Mouse (Mus musculus) lung, embryonic 14.5 days (tissue): Measurements from ENCODE around the gene Dock1. TPM values are rescaled to one million over a fixed set of nuclear protein-coding genes. Genes with fewer than 3 reads are reported as not detected.

Experiments used
- ATAC-seq: fragments of 200-750 bp; cut with Nextera tagmentation; 2 replicates; pipeline ENCODE4 v1.8.0; 2017; ENCODE audit warnings: mild to moderate bottlenecking, moderate TSS enrichment, moderate library complexity; ENCODE audit not compliant: insufficient read depth
- DNase-seq: peaks from one replicate; pipeline ENCODE4 v3.0.0-alpha.2; 2015
- H3K27ac ChIP-seq: fragments of 300-500 bp; sonication (generic); 2 replicates; pipeline ENCODE4 v1.5.1; 2014; ENCODE audit warnings: low read depth, mild to moderate bottlenecking, moderate library complexity
- H3K27me3 ChIP-seq: fragments of 300-500 bp; sonication (generic); 2 replicates; pipeline ENCODE4 v1.6.1; 2014; ENCODE audit warnings: low read length, control low read depth; ENCODE audit not compliant: insufficient read depth
- H3K36me3 ChIP-seq: fragments of 300-500 bp; sonication (generic); 2 replicates; pipeline ENCODE4 v1.6.1; 2014; ENCODE audit warnings: control low read depth; ENCODE audit not compliant: insufficient read depth
- H3K4me1 ChIP-seq: fragments of 300-500 bp; sonication (generic); 2 replicates; pipeline ENCODE4 v1.6.1; 2014; ENCODE audit warnings: antibody characterized with exemption, control low read depth; ENCODE audit not compliant: insufficient read depth
- H3K4me2 ChIP-seq: fragments of 300-500 bp; sonication (generic); 2 replicates; pipeline ENCODE4 v1.6.1; 2014; ENCODE audit warnings: mild to moderate bottlenecking
- H3K4me3 ChIP-seq: fragments of 300-500 bp; sonication (generic); 2 replicates; pipeline ENCODE4 v1.5.1; 2014; ENCODE audit warnings: low read depth, low read length
- H3K9ac ChIP-seq: fragments of 300-500 bp; sonication (generic); 2 replicates; pipeline ENCODE4 v1.6.1; 2014
- H3K9me3 ChIP-seq: fragments of 300-500 bp; sonication (generic); 2 replicates; pipeline ENCODE4 v1.6.1; 2016; ENCODE audit warnings: low read depth, low read length, control low read depth
- CTCF ChIP-seq: IDR thresholded peaks from 2 replicates; pipeline ENCODE4 v1.5.1; 2016; ENCODE audit warnings: antibody characterized with exemption, low read depth
- WGBS: fragments of 180-500 bp; shearing (Covaris S2); extraction: QIAGEN DNeasy Blood & Tissue Kit; methylation state at CpG from one replicate; pipeline ENCODE4 v1.1.7; 2014; 5-methylcytosine and 5-hydroxymethylcytosine counted together
- polyA plus RNA-seq: library from polyadenylated mRNA; unstranded; fragments of >200 nt; fragmentation: Nextera tagmentation; extraction: Ambion mirVana; gene quantifications from 2 replicates; pipeline ENCODE4 v1.2.1, GENCODE M21; 2014

The Dock1 gene
- polyA plus RNA-seq, 1 experiment from 2014 or later: 57.3 TPM

GRCm38 (mm10) chr7:135083421-135083820, 413.0 kb downstream of the Dock1 start:
- H3K27ac ChIP-seq: no peak overlapping the region
- H3K36me3 ChIP-seq: peaks cover 29% of the 10 kb centered on the region; the same call in 1 of the 2 replicates
- TF ChIP-seq CTCF: no peak
- no peak overlapping the region for H3K4me2 ChIP-seq
- DNase-seq (no peak), ATAC-seq (no peak)
- H3K9me3 ChIP-seq: no peaks in the 10 kb centered on the region
- no peak overlapping the region for H3K4me3 ChIP-seq
- 83% methylated on average over 8 of the region's 8 CpGs for WGBS
- no peak overlapping the region for H3K9ac ChIP-seq
- no peaks in the 10 kb centered on the region for H3K27me3 ChIP-seq
- no peaks in the 10 kb centered on the region for H3K4me1 ChIP-seq

- Histone ChIP-seq H3K27ac (no peak overlapping the region), H3K9me3 (no peaks in the 10 kb centered on the region), H3K9ac (no peak overlapping the region), H3K36me3 (peaks cover 35% of the 10 kb centered on the region; the same call in 1 of the 2 replicates), H3K4me2 (no peak overlapping the region), H3K27me3 (no peaks in the 10 kb centered on the region), H3K4me3 (no peak overlapping the region), H3K4me1 (no peaks in the 10 kb centered on the region)
- WGBS: 83% methylated on average over 7 of the region's 7 CpGs
- no peak for DNase-seq
- ATAC-seq: no peak
- no peak for TF ChIP-seq CTCF
Observed at GRCm38 (mm10) chr7:135084069-135084468, 413.6 kb downstream of the Dock1 start.

GRCm38 (mm10) chr7:135086556-135086955, 416.1 kb downstream of the Dock1 start:
- Histone ChIP-seq H3K4me1 (no peaks in the 10 kb centered on the region), H3K4me3 (no peak overlapping the region), H3K27me3 (no peaks in the 10 kb centered on the region), H3K9me3 (no peaks in the 10 kb centered on the region), H3K27ac (no peak overlapping the region), H3K9ac (no peak overlapping the region), H3K36me3 (peaks cover 34% of the 10 kb centered on the region; the same call in 1 of the 2 replicates), H3K4me2 (no peak overlapping the region)
- WGBS: 86% methylated on average over 5 of the region's 5 CpGs
- TF ChIP-seq CTCF: no peak
- DNase-seq: no peak
- ATAC-seq: no peak

- Histone ChIP-seq H3K4me2 (no peak overlapping the region), H3K36me3 (peaks cover 23% of the 10 kb centered on the region; the same call in 1 of the 2 replicates), H3K27me3 (no peaks in the 10 kb centered on the region), H3K9ac (no peak overlapping the region), H3K27ac (no peak overlapping the region), H3K4me1 (no peaks in the 10 kb centered on the region), H3K9me3 (no peaks in the 10 kb centered on the region), H3K4me3 (no peak overlapping the region)
- DNase-seq (no peak), ATAC-seq (no peak)
- no peak for TF ChIP-seq CTCF
- WGBS: 79% methylated on average over 4 of the region's 4 CpGs
Observed at GRCm38 (mm10) chr7:135089626-135090025, 419.2 kb downstream of the Dock1 start.

DNA sequence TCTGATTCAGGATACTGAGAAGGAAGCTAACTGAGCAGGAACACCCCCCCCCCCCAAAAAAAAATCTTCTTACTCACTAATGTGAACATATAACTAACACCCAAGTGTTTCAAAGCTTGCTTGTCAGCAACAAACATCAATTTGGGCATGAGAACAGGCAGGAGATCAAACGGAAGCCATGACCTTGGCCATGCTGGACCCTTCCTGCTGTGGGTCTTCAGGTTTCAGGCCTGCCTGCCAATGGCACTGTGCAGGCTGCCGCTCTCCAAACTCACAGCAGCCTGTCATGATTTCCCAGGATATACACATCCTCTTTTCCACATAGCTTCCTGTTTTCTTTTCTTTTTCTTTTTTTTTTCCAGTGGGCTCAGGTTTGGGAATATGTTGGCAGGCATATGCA, 423.4 kb downstream of the Dock1 start:
- no peaks in the 10 kb centered on the region for H3K9me3 ChIP-seq
- TF ChIP-seq CTCF: no peak
- H3K36me3 ChIP-seq: peaks cover 13% of the 10 kb centered on the region
- H3K27ac ChIP-seq: no peak overlapping the region
- H3K4me1 ChIP-seq: no peaks in the 10 kb centered on the region
- no peak for DNase-seq
- H3K27me3 ChIP-seq: no peaks in the 10 kb centered on the region
- H3K4me2 ChIP-seq: no peak overlapping the region
- WGBS: 65% methylated on average over 2 of the region's 2 CpGs
- no peak overlapping the region for H3K4me3 ChIP-seq
- no peak for ATAC-seq
- no peak overlapping the region for H3K9ac ChIP-seq

GRCm38 (mm10) chr7:135101921-135102320, 431.5 kb downstream of the Dock1 start:
- DNase-seq: no peak
- no peak overlapping the region for H3K4me3 ChIP-seq
- no peaks in the 10 kb centered on the region for H3K9me3 ChIP-seq
- H3K27me3 ChIP-seq: no peaks in the 10 kb centered on the region
- H3K27ac ChIP-seq: no peak overlapping the region
- ATAC-seq: no peak
- no peak for TF ChIP-seq CTCF
- 93% methylated on average over 7 of the region's 7 CpGs for WGBS
- no peaks in the 10 kb centered on the region for H3K4me1 ChIP-seq
- H3K36me3 ChIP-seq: peaks cover 27% of the 10 kb centered on the region
- H3K9ac ChIP-seq: no peak overlapping the region
- no peak overlapping the region for H3K4me2 ChIP-seq

- ATAC-seq: no peak
Observed at GRCm38 (mm10) chr7:135106536-135106935, 436.1 kb downstream of the Dock1 start.

GRCm38 (mm10) chr7:135110307-135110706, 439.9 kb downstream of the Dock1 start:
- no peak overlapping the region for H3K27ac ChIP-seq
- H3K9ac ChIP-seq: no peak overlapping the region
- no peak overlapping the region for H3K4me3 ChIP-seq
- no peaks in the 10 kb centered on the region for H3K4me1 ChIP-seq
- DNase-seq (no peak), ATAC-seq (no peak)
- peaks cover 45% of the 10 kb centered on the region for H3K36me3 ChIP-seq
- WGBS: 90% methylated on average over 1 of the region's 1 CpGs
- TF ChIP-seq CTCF: no peak
- H3K9me3 ChIP-seq: no peaks in the 10 kb centered on the region
- no peak overlapping the region for H3K4me2 ChIP-seq
- H3K27me3 ChIP-seq: no peaks in the 10 kb centered on the region

More at GRCm38 (mm10) chr7:135106536-135106935, 436.1 kb downstream of the Dock1 start:
- no peak overlapping the region for H3K27ac ChIP-seq
- no peaks in the 10 kb centered on the region for H3K4me1 ChIP-seq
- H3K4me3 ChIP-seq: no peak overlapping the region
- 69% methylated on average over 3 of the region's 3 CpGs for WGBS
- peak; percentile 19 for DNase-seq
- no peak for TF ChIP-seq CTCF
- no peak overlapping the region for H3K4me2 ChIP-seq
- H3K9me3 ChIP-seq: no peaks in the 10 kb centered on the region
- H3K36me3 ChIP-seq: peaks cover 36% of the 10 kb centered on the region
- H3K9ac ChIP-seq: no peak overlapping the region
- no peaks in the 10 kb centered on the region for H3K27me3 ChIP-seq
